Mouse (Mus musculus) left cerebral cortex, adult 2 months (tissue): ENCODE measurements around the gene Adnp. TPM values are rescaled to one million over a fixed set of nuclear protein-coding genes. Genes with fewer than 3 reads are reported as not detected.

Source experiments
- DNase-seq, 2 experiments: peaks; one replicate each; pipeline ENCODE4 v3.0.0; 2021 to 2022; ENCODE audit warnings: low spot score in 2 of 2, mixed read lengths in 1 of 2; ENCODE audit errors: extremely low spot score in 1 of 2
- H3K27ac ChIP-seq: fragments of 200-600 bp; 2 replicates; pipeline ENCODE4 v1.8.1; 2022
- H3K4me3 ChIP-seq: fragments of 200-600 bp; 2 replicates; pipeline ENCODE4 v1.8.1; 2022
- CTCF ChIP-seq: fragments of 200-600 bp; IDR thresholded peaks from 2 replicates; pipeline ENCODE4 v1.8.1; 2022; ENCODE audit warnings: antibody characterized with exemption, mild to moderate bottlenecking, moderate library complexity
- intact Hi-C: fragments of 180-260 bp; cut with DNase I; formaldehyde crosslinking; loops from one replicate; pipeline ENCODE4 v1.15.1; 2025
- total RNA-seq, 2 experiments: library from RNA; stranded (reverse); gene quantifications; 2 replicates each; pipeline ENCODE4 v1.2.3; 2021

The Adnp gene
- total RNA-seq, 2 experiments from 2014 or later: 84.0 to 91.6 TPM

DNA sequence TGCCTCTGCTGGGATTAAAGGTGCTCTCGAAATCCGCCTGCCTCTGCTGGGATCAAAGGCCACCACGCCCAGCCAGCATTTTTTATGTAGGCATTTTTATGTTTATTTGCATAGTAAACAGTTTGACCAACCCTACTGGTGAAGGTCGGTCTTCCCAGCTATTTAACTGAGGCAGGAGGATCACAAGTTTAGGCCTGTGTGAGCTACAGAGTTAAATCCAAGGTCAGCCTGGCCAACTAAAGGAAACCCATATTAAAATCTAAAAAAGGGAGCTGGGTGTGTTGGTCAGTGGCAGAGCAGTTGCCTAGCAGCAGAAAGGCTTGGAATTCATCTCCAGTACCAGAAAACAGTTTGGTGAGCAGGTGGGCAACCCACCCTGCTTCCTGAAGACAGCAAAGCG lies 26.4 kb upstream of the Adnp start:
- H3K27ac ChIP-seq: no peak overlapping the region

DNA sequence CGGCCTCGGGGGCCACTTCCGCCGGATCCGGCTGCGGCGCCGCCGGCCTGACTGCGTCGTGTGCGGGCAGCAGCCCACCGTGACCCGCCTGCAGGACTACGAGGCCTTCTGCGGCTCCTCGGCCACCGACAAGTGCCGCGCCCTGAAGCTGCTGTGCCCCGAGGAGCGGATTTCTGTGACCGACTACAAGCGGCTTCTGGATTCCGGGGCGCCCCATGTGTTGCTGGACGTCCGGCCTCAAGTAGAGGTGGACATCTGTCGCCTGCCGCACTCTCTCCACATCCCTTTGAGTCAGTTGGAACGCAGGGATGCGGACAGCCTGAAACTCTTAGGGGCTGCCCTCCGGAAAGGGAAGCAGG lies 24.5 kb upstream of the Adnp start:
- Histone ChIP-seq H3K27ac (no peak overlapping the region; the same call in 1 of the 2 replicates), H3K4me3 (peak overlapping the region; percentile 94)
- DNase-seq: no peak
- no peak for TF ChIP-seq CTCF
- intact Hi-C loops: loop anchor here (2.0 kb wide), 1 partner anchor 25 kb away; the partner anchor contains the start of gene Adnp

More for the DNA sequence above, 26.4 kb upstream of the Adnp start:
- no peak for DNase-seq
- TF ChIP-seq CTCF: no peak
- H3K4me3 ChIP-seq: no peak overlapping the region
- intact Hi-C loops: no loop called here

DNA sequence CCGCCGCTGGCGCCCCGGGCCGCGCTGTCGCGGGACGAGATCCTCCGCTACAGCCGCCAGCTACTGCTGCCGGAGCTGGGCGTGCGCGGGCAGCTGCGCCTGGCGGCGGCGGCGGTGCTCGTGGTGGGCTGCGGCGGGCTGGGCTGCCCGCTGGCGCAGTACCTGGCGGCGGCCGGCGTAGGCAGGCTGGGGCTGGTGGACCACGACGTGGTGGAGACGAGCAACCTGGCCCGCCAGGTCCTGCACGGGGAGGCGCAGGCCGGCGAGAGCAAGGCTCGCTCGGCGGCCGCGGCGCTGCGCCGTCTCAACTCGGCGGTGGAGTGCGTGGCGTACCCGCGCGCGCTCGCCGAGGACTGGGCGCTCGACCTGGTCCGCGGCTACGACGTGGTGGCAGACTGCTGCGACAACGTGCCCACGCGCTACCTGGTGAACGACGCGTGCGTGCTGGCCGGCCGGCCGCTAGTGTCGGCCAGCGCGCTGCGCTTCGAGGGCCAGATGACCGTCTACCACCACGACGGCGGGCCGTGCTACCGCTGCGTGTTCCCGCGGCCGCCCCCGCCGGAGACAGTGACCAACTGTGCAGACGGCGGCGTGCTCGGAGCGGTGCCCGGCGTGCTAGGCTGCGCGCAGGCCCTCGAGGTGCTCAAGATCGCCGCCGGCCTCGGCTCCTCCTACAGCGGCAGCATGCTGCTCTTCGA lies 24.0 kb upstream of the Adnp start:
- DNase-seq: peak; percentile 40 to 49
- peak overlapping the region; percentile 99 for H3K27ac ChIP-seq
- H3K4me3 ChIP-seq: peak overlapping the region; percentile 94
- intact Hi-C loops: loop anchor here (2.0 kb wide), 1 partner anchor 24 kb away; the partner anchor contains the start of gene Adnp
- TF ChIP-seq CTCF: no peak

DNA sequence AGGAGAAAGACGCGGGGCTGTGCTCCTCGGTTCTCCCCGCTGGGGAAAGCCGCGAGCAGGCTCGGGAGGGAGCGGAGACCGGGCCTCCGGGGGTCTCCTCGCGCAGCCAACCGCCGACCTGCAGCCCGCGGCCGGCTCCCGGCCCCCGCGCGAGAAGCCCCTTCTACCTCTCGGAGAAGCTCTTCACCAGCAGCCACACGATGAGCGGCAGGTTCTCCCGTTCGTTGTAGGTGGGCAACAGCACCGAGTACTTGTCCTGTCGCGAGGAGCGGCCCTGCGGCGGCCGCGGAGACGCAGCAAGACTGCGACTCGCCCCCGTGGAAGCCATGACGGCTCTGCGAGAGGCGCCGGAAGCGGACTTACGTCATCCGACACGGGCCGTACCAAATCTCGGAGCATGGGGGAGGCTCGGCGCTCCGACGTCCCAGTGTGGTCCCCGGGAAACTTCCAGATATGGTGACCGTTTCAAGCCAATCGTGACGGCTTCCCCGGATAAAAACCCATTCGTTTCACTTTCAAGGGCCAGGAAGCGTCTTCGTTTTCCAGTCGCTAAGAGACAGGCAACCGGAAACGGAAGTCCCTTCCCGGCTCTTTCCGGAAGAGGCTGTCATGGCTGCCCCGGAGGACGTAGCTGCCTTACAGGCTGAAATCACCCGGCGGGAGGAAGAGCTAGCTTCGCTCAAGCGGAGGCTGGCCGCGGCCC lies 23.3 kb upstream of the Adnp start, which contains the start of the genes Gm20716, Dpm1 and Mocs3:
Gene Gm20716, minus strand, starts transcription at position 339 of the 703 bp plus-strand sequence.
Gene Dpm1, minus strand, starts transcription at position 566 of the 703 bp plus-strand sequence.
Gene Mocs3, plus strand, starts transcription at position 597 of the 703 bp plus-strand sequence.
- DNase-seq: peak; percentile 86 to 87
- peak within 1 kb of the TSS; percentile 99 for H3K27ac ChIP-seq
- peak within 1 kb of the TSS; percentile 94 for H3K4me3 ChIP-seq
- intact Hi-C loops: loop anchor here (2.0 kb wide), 1 partner anchor 23 kb away; the partner anchor contains the start of gene Adnp
- TF ChIP-seq CTCF: no peak

DNA sequence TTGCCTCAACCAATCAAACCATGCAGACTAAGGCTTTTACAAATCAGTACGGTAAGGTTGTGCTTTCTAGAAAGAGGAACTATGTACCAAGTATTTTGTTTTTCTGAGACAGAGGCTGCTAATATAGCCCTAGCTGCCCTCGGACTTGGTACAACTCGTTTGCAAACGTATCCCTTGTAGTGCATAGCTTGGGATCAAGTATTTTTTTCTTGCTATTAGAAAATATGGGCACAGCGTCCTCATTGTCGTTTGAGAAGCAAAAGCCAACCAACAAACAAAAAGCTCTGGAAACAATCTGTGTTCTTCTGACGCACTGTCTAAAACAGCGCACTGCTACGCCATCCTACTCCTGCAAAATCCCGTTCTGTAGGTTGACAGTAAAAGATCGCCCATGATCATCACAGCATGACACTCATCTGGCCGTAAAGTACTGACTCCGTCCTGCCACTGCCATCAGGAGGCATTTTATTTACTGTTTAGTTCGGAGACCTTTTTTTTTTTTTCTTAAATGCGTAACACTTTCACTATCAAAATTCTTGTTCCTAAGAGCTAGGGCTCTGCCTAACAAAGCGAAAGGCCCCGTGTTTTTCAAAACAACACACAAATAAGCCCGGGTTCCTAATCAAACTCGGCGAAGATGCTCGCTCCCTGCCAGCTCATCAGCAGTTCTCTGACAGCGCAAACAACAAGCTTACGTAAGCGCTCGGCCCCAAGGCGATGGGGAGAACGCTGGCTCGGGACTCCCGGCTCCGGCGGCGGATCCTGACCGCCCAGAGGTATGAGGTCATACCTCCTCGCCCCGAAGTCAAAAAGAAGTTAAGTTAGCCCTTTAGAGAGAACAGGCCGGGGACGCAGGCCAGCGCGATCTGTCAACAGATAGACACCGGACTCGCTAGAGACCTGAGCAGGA lies 22.5 kb upstream of the Adnp start:
- TF ChIP-seq CTCF: no peak
- DNase-seq: peak; percentile 41 to 53
- intact Hi-C loops: loop anchor here (2.0 kb wide), 1 partner anchor 23 kb away; the partner anchor contains the start of gene Adnp

DNA sequence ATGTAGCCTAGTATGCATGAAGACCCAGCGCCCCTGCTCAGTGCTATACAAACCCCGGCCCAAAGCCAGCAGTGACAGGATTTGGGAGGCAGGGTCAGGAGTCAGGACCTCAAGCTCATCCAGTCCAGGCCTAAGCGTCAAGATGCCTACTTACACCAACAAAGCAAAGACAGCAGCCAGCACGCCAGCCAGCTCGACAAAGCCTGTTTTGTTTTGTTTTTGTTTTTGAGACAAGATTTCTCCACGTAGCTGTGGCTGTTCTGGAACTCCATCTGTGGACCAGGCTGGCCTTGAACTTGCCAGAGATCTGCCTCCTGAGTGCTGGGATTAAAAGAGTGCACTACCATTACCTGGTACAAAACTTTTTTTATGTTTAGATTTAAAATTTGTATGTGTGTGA lies 16.4 kb upstream of the Adnp start:
- H3K4me3 ChIP-seq: no peak overlapping the region
- TF ChIP-seq CTCF: no peak
- intact Hi-C loops: no loop called here
- no peak overlapping the region for H3K27ac ChIP-seq
- DNase-seq: no peak

More for the DNA sequence above, 22.5 kb upstream of the Adnp start:
- H3K27ac ChIP-seq: peak overlapping the region; percentile 99
- peak overlapping the region; percentile 94 for H3K4me3 ChIP-seq

DNA sequence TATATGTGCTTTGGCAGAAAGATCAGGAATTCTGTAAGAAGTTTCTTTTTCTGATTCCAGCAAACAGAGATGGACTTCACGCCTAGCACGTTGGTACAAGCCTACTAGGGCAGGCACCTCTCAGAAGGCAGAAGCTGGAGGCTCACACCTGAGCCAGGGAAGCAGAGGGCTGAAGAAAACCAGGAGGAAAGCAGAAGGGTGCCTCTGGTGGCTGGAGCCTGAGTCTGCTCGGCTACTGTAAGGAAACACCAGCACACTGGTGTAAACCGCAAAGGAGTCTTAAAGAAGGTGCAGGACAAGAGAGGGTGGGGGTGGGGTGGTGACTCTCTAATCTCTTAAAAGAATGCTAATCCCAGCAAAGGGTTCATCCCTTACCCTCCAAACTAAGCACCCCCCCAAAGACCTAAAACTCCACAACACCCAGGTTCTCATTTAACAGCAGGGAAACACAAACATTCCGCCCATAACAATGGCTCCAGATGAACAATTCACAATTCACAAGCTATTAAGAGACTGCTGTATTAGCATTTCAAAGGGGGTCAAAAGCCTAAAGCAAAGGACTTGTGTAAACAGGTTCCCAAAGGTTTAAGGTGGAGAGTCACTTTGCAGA lies 7.0 kb upstream of the Adnp start:
- H3K27ac ChIP-seq: no peak overlapping the region
- DNase-seq: no peak
- intact Hi-C loops: no loop called here
- no peak; the same call in 1 of the 2 replicates for TF ChIP-seq CTCF
- no peak overlapping the region for H3K4me3 ChIP-seq

DNA sequence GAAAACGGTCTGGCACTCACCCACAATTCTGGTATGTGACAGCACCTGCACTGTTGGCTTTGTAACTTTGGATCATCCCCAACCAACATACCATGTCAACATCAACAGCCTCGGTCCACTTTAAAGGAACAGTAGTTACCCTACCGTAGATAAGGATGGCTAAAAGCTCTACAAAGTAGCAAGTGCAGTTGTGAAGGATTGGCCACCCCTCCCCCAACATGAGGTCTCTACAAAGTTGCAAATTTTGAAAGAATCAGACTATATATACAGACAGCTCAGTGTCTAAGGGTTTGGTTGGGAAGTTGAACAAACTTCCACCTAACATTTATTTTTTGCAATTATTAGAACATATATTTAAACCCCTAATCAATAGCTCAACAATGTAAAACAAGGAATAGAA lies 971 bp upstream of the Adnp start:
- DNase-seq: no peak
- TF ChIP-seq CTCF: no peak
- no peak overlapping the region for H3K4me3 ChIP-seq
- H3K27ac ChIP-seq: peak overlapping the region; percentile 100
- intact Hi-C loops: loop anchor here (1.0 to 10.0 kb wide), 3 partner anchors 23 to 523 kb away; partner anchors contain the start of genes Cebpb, Dpm1, Gm20716 and Mocs3

DNA sequence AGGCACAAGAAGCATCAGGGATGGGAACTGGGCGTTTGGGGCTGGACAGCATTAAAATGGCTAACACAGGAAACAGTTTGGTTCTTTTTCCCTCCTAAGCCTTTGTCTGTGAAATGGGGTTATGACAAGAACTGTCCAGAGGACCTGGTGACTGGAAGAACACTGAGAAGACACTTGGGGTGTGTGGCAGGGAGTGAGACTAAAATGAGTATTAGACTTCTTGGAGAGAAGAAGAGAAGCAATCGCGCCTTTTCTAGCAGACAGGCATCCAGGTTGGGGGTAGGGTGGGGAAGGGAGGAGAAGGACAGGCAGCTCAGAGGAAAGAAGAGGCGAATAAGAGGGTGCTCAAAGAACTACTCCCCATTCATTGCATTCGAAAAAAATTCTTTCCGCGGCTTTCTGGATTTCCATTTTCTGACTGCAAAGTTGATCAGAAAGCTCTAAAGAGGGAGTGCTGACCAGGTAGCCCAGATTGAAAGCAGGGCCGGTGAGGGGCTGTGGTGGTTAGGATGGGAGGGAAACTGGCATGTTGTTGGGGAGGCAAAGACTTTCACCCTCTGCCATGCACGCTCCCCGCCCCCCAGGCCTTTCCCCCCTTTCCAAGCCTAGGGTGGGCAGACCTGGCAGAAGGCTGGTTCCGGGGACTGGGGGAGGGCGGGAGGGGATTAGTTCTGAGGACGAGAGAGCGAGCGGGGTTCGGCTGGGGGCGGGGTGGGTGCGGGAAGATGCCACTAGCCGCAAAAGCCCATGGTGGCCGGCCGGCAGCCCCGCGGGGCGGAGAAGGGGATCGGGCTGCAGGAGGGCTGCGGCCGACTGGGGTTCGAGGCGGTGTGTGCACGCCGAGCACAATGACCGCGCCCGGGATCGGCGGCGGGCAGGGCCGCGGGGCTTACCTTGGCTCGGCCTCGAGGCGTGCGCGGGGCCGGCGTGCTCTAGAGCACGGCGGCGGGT lies 956 bp downstream of the Adnp start:
- peak overlapping the region; percentile 97 for H3K4me3 ChIP-seq
- DNase-seq: peak in 1 of 2 experiments; percentile 25
- intact Hi-C loops: loop anchor here (1.0 to 10.0 kb wide), 4 partner anchors 25 to 521 kb away; partner anchors contain the start of genes Cebpb, Dpm1, Gm20716 and Mocs3
- peak overlapping the region; percentile 93 for H3K27ac ChIP-seq
- no peak for TF ChIP-seq CTCF

DNA sequence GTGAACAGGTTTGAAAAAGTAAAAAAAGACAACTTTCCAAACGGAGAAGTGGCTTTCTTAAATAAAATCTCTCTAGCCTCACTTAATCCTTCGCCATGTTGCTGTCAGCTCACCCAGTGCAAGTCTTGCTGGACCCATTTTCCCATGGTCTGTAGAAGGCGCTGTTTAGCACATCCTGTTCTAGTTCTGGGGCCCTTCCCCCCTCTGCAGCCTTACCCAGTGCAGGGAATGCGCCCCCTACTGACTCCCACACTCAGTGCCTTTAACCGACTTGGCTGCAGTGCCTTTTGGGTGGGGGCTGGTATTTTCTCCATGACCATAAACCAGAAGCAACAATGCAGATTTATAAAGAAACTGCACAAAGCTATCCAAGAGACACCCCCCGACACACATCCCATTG lies 1.6 kb downstream of the Adnp start:
- H3K27ac ChIP-seq: peak overlapping the region; percentile 93
- DNase-seq: peak; percentile 87 to 90
- intact Hi-C loops: loop anchor here (2.0 to 10.0 kb wide), 2 partner anchors 90 to 520 kb away; partner anchors contain the start of genes Cebpb and Tmem189
- H3K4me3 ChIP-seq: peak overlapping the region; percentile 97
- peak; percentile 95 for TF ChIP-seq CTCF
